Mouse (Mus musculus) hindbrain, embryonic 15.5 days (tissue): ENCODE measurements around the gene Hrk. TPM values are rescaled to one million over a fixed set of nuclear protein-coding genes. Genes with fewer than 3 reads are reported as not detected.

Source experiments
- ATAC-seq: fragments of 200-750 bp; cut with Nextera tagmentation; 2 replicates; pipeline ENCODE4 v1.8.0; 2017; ENCODE audit warnings: low read depth, moderate number of reproducible peaks, moderate TSS enrichment; ENCODE audit not compliant: low FRiP score
- H3K27ac ChIP-seq: fragments of 300-500 bp; sonication (generic); replicated peaks from 2 replicates; pipeline ENCODE4 v1.5.1; 2015; ENCODE audit warnings: mild to moderate bottlenecking, inconsistent platforms
- H3K27me3 ChIP-seq: fragments of 300-500 bp; sonication (generic); 2 replicates; pipeline ENCODE4 v1.6.1; 2015; ENCODE audit warnings: control low read depth, inconsistent platforms
- H3K36me3 ChIP-seq: fragments of 300-500 bp; sonication (generic); 2 replicates; pipeline ENCODE4 v1.6.1; 2015; ENCODE audit warnings: control low read depth, inconsistent platforms
- H3K4me1 ChIP-seq: fragments of 300-500 bp; sonication (generic); replicated peaks from 2 replicates; pipeline ENCODE4 v1.6.1; 2015; ENCODE audit warnings: control low read depth, inconsistent platforms
- H3K4me2 ChIP-seq: fragments of 300-500 bp; sonication (generic); 2 replicates; pipeline ENCODE4 v1.6.1; 2015; ENCODE audit warnings: moderate library complexity, mild to moderate bottlenecking, inconsistent platforms
- H3K4me3 ChIP-seq: fragments of 300-500 bp; sonication (generic); 2 replicates; pipeline ENCODE4 v1.5.1; 2015; ENCODE audit warnings: mild to moderate bottlenecking, inconsistent platforms
- H3K9ac ChIP-seq: fragments of 300-500 bp; sonication (generic); 2 replicates; pipeline ENCODE4 v1.6.1; 2015; ENCODE audit warnings: inconsistent platforms
- H3K9me3 ChIP-seq: fragments of 300-500 bp; sonication (generic); 2 replicates; pipeline ENCODE4 v1.6.1; 2016; ENCODE audit warnings: control low read depth, inconsistent platforms
- WGBS: fragments of 180-500 bp; shearing (Covaris S2); methylation state at CpG from one replicate; pipeline ENCODE4 v1.1.7; 2015; 5-methylcytosine and 5-hydroxymethylcytosine counted together
- polyA plus RNA-seq: library from polyadenylated mRNA; unstranded; fragments of >200 nt; fragmentation: Nextera tagmentation; extraction: Ambion mirVana; gene quantifications from 2 replicates; pipeline ENCODE4 v1.2.1, GENCODE M21; 2015

The Hrk gene
- polyA plus RNA-seq, 1 experiment from 2014 or later = 5.8 TPM

DNA sequence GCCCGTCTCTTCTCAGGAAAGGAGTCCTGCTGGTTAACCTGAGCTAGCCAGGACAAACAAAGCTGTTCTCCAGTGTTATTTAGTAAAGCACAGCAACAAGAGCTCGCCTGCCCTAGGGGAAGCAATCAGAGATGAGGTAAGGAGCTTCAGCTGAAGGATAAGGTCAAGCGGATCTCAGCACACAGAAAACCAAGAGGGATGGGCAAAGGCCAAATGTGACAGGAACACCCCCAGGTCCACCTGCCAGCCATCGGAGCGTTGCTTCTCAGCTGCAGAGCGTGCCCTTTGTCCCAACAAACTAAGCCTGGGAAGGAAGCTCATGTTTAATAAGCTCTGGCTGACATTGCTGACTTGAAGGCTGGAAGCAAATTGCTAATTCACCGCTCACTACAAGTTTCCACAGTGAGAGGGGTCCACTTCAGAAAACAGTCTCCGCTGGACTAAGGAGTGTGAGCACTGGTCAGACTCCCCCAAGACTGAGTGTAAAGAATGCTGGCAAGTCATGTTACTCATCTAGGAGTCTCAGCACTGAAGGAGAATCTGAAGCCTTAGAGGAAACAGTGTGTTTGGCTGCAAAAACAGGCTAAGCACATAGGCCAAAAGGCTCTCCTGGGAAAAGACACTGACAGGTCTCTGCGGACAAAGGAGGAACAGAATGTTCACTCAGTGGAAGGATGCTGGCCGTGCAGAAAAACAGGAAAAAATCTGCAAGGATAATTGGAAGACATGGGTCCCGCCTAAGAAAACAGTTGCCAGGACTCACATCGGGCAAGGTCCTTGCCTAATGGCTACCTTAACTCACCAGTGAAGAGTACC is 21.0 kb upstream of the Hrk start:
- Histone ChIP-seq H3K27ac (no peak overlapping the region), H3K9ac (no peak overlapping the region), H3K9me3 (no peaks in the 10 kb centered on the region), H3K27me3 (no peaks in the 10 kb centered on the region), H3K36me3 (peaks cover 19% of the 10 kb centered on the region), H3K4me1 (peaks cover 37% of the 10 kb centered on the region), H3K4me3 (no peak overlapping the region), H3K4me2 (no peak overlapping the region)
- WGBS = 79% methylated on average over 12 of the region's 12 CpGs
- ATAC-seq = no peak

DNA sequence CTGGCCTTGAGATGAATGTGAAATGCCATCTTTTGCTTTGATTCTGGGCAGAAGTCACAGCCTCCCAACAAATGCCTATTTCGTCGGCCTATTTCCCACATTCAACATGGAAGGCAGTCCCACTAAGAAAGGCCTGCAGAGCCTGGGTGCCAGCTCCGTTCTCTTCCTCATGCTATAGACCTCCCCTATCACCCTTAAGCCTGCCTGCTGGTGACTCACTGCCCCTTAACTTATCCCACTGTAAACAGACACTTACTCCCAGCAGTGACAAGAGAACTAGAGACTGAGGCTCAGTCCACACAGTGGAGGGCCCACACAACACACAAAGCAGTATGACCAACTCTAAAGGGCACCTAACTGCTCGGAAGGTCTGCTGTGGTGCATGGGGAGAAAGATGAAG is 20.1 kb upstream of the Hrk start:
- H3K27ac ChIP-seq = no peak overlapping the region
- no peak overlapping the region for H3K4me2 ChIP-seq
- no peak overlapping the region for H3K4me3 ChIP-seq
- peaks cover 37% of the 10 kb centered on the region for H3K4me1 ChIP-seq
- ATAC-seq = no peak
- H3K27me3 ChIP-seq = no peaks in the 10 kb centered on the region
- H3K9me3 ChIP-seq = no peaks in the 10 kb centered on the region
- H3K36me3 ChIP-seq = peaks cover 19% of the 10 kb centered on the region
- 92% methylated on average over 4 of the region's 4 CpGs for WGBS
- no peak overlapping the region for H3K9ac ChIP-seq

DNA sequence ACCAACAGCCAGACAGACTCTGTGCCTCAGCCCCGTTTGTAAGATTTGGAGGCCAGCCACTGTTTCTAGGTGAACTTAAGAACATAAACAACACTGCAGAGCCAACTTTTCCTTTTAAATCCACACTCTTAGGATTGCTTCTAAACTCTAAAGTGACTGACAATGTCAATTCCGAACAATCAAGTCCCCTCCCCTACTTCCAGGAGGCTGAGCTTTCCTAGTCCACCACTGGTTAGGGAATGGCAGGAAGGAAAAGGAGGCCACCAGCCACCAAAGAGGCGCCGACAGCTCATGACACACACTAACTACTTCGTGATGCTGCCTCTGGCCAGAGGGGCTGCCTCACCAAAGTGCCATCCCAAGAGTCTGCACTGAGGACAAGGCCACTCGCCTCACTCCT is 19.7 kb upstream of the Hrk start:
- Histone ChIP-seq H3K4me1 (peaks cover 37% of the 10 kb centered on the region), H3K27me3 (no peaks in the 10 kb centered on the region), H3K36me3 (peaks cover 19% of the 10 kb centered on the region), H3K9me3 (no peaks in the 10 kb centered on the region), H3K27ac (no peak overlapping the region), H3K4me3 (no peak overlapping the region), H3K9ac (no peak overlapping the region), H3K4me2 (no peak overlapping the region)
- whole genome bisulfite sequencing = 85% methylated on average over 6 of the region's 6 CpGs
- ATAC-seq = no peak

DNA sequence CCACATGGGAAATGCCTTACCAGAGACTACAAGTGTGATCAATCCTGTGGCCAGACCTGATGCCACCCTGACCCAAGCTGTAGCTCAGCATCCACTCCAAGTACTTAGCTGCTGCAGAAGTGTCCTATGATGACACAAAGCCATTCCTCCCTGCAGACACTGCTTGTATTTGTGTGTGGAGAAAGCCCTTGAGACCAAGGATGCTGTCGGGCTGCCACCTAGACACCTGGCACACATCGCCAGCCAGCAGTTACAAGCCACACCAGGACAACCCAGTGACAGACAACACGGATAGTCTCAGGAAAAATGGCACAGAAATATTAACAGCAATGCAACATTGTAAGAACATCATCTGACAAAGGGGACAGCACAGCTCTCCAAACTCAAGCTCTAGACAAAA is 19.0 kb upstream of the Hrk start:
- no peak overlapping the region for H3K9ac ChIP-seq
- peaks cover 18% of the 10 kb centered on the region for H3K36me3 ChIP-seq
- peak overlapping the region; percentile 60 for H3K27ac ChIP-seq
- H3K4me3 ChIP-seq = no peak overlapping the region
- no peak overlapping the region for H3K4me2 ChIP-seq
- H3K27me3 ChIP-seq = no peaks in the 10 kb centered on the region
- no peak for ATAC-seq
- no peaks in the 10 kb centered on the region for H3K9me3 ChIP-seq
- 74% methylated on average over 3 of the region's 3 CpGs for WGBS
- H3K4me1 ChIP-seq = peaks cover 37% of the 10 kb centered on the region

DNA sequence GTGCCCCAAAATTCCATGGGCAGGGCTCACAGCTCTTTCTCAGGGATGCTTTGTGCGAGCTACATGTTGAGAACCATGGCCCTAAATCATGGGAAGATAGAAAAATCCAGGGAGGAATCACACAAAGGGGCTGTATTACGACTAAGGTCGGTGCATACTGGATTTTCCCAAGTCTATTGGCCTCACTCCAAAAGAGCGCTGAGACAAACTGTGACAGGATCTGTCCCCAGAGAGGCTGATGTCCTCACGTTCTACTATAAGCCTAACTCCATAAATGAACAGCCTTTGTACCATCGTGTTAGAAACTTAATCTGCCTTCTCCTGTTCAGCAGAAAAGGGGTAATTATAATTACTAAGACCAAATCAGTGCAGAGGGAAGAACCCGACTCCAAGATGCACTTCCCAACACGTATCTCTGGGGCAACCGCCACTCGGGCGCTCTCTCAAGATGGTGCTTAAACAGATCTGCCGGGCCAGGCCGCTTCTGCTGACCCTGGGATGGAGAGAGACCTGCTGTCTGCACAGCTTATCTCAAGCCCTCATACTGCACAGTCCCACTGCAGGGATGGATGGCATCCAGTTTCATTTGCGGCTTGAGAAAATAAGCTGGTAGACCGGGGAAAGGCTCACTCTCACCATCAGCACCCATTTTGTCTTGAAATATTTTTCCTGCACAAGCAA is 18.3 kb upstream of the Hrk start:
- Histone ChIP-seq H3K27me3 (no peaks in the 10 kb centered on the region), H3K27ac (peak overlapping the region; percentile 60), H3K9me3 (no peaks in the 10 kb centered on the region), H3K36me3 (peaks cover 12% of the 10 kb centered on the region), H3K4me1 (peaks cover 37% of the 10 kb centered on the region), H3K9ac (no peak overlapping the region), H3K4me2 (0 out of 2 replicates have a peak overlapping the region, but pooled peaks have one; percentile 3), H3K4me3 (no peak overlapping the region)
- 54% methylated on average over 15 of the region's 15 CpGs for WGBS
- no peak for ATAC-seq

DNA sequence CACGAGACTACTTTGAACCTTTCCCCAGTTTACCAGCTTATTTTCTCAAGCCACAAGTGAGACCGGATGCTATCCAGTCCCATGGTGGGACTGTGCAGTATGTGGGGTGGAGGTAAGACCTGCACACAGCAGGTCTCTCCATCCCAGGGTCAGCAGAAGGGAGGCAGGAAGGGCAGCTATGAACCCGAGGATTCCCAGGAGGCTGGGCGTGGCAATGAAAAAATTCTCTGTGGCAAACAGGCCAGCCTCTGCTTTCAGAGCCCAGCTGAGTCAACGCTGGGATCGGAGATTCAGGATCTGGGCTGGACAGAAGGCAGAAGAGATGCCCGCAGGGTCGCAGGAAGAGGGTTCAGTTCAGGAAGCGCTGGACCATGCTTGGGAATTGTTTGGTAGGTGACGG is 17.2 kb upstream of the Hrk start:
- no peak for ATAC-seq
- no peak overlapping the region for H3K4me3 ChIP-seq
- H3K27ac ChIP-seq = 0 out of 2 replicates have a peak overlapping the region, but pooled peaks have one; percentile 60
- H3K9me3 ChIP-seq = no peaks in the 10 kb centered on the region
- no peaks in the 10 kb centered on the region for H3K27me3 ChIP-seq
- WGBS = 81% methylated on average over 10 of the region's 10 CpGs
- no peak overlapping the region for H3K9ac ChIP-seq
- H3K4me1 ChIP-seq = peaks cover 41% of the 10 kb centered on the region
- peaks cover 5% of the 10 kb centered on the region; the same call in 1 of the 2 replicates for H3K36me3 ChIP-seq
- H3K4me2 ChIP-seq = no peak overlapping the region

DNA sequence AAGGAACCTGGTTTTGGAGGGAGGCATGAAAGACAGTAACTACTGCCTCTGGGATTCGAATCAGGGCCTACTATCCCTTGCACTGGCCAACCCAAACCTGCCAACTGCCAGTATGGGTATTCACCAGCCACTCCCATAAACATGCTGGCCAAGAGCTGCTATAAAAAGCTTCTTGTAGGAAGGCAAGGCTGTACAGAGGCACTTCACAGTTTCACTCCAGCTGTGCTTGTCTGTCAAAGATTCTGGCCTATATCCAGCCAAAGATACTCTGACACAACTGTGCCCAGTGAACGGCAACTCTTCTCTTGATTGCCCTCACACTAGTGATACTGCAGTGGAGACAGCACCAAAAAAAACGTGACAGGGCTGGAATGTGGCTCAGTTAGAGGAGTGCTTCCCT is 14.7 kb upstream of the Hrk start:
- Histone ChIP-seq H3K4me3 (no peak overlapping the region), H3K9ac (no peak overlapping the region), H3K4me2 (no peak overlapping the region), H3K27me3 (no peaks in the 10 kb centered on the region), H3K27ac (no peak overlapping the region), H3K36me3 (peaks cover 3% of the 10 kb centered on the region; the same call in 1 of the 2 replicates), H3K9me3 (no peaks in the 10 kb centered on the region), H3K4me1 (peaks cover 53% of the 10 kb centered on the region)
- no peak for ATAC-seq
- WGBS = 79% methylated on average over 3 of the region's 3 CpGs

DNA sequence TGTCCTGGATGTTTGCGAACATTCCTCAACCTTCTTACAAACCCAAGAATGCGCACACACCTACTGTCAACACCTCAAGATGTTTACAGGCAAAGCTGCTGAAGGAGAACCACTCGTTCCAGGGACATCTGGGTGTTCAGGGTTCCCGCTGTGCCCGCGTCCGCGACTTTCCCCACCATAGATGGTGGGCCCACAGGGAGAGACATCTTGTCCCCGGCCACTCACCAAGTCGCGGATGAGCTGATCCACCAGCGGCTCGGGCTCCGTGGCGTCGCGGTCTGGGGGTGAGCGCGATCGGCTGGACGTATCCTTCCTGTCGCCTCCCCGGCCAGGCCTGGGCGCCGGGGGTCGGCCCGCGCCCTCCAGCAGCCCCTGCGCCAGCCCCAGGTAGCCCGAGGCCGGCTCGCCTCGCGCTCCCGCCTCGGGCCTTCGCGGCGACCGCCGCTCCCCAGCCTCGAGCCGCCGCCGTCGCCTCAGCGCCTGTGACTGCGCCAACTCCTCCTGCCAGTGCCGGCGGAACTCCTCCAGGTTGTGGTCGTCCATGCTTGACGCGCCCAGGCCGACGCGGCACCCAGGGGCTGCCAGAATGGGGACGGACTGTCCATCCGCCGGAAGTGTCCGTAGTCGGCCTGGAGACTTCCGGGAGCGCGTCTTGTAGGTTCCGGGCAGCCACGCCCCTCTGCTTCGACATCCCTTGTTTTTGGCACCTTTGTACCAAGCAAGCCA is 9.4 kb upstream of the Hrk start, which contains the start of gene Fbxw8:
Gene Fbxw8 (minus strand): TSS at position 626 of the 726 bp plus-strand sequence.
- H3K9me3 ChIP-seq = no peaks in the 10 kb centered on the region
- no peaks in the 10 kb centered on the region for H3K27me3 ChIP-seq
- peak; percentile 90 for ATAC-seq
- peaks cover 25% of the 10 kb centered on the region for H3K4me1 ChIP-seq
- peaks cover 3% of the 10 kb centered on the region; the same call in 1 of the 2 replicates for H3K36me3 ChIP-seq
- peak within 1 kb of the TSS; percentile 95 for H3K9ac ChIP-seq
- H3K4me2 ChIP-seq = peak within 1 kb of the TSS; percentile 80
- peak within 1 kb of the TSS; percentile 79 for H3K4me3 ChIP-seq
- H3K27ac ChIP-seq = peak within 1 kb of the TSS; percentile 73
- WGBS = under 1% methylated on average over 62 of the region's 67 CpGs

DNA sequence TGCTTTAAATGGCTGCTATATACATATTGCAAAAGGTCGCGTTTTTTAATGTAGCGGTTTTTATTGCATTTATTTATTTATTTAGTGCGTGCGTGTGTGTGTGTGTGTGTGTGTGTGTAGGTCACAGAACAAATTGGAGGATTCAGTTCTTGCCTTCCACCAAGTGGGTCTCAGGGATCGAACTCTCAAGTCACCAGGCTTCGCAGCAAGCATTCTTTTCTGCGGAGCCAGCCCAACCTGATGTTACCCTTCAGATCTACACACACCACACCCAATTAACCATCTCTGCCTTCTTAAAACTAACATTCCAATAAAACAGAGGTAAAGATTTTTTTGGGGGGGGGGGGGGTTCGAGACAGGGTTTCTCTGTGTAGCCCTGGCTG is 8.9 kb upstream of the Hrk start:
- no peaks in the 10 kb centered on the region for H3K27me3 ChIP-seq
- peak overlapping the region; percentile 79 for H3K4me3 ChIP-seq
- no peak; the same call in 1 of the 2 replicates for ATAC-seq
- H3K4me1 ChIP-seq = peaks cover 25% of the 10 kb centered on the region
- H3K9me3 ChIP-seq = no peaks in the 10 kb centered on the region
- WGBS = 19% methylated on average over 9 of the region's 9 CpGs
- H3K4me2 ChIP-seq = peak overlapping the region; percentile 80
- peaks cover 3% of the 10 kb centered on the region; the same call in 1 of the 2 replicates for H3K36me3 ChIP-seq
- peak overlapping the region; percentile 73; the same call in 1 of the 2 replicates for H3K27ac ChIP-seq
- H3K9ac ChIP-seq = peak overlapping the region; percentile 95; the same call in 1 of the 2 replicates

DNA sequence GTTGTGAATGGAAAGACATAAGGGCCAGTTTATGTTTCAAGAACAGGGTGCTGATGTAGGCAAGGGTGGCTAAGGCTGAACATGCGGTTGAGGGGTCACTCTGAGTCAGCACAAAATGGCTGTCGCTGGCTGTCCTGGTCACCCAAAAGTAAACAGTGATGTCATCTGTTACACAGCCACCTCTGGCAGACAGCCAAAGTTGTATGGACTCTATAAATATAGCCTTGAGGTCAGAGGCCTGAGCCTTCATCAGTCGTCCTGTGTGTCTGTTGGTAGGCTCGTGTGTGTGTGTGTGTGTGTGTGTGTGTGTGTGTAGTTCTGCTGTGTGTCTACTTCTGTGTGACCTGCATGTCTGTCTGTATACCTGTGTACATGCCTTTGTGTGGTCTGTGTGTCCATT is 7.5 kb upstream of the Hrk start:
- H3K4me3 ChIP-seq = no peak overlapping the region
- H3K36me3 ChIP-seq = no peaks in the 10 kb centered on the region
- H3K9ac ChIP-seq = no peak overlapping the region
- 62% methylated on average over 4 of the region's 4 CpGs for WGBS
- H3K4me2 ChIP-seq = no peak overlapping the region
- H3K9me3 ChIP-seq = no peaks in the 10 kb centered on the region
- H3K4me1 ChIP-seq = peaks cover 24% of the 10 kb centered on the region
- H3K27me3 ChIP-seq = peaks cover 6% of the 10 kb centered on the region
- no peak for ATAC-seq
- H3K27ac ChIP-seq = no peak overlapping the region

DNA sequence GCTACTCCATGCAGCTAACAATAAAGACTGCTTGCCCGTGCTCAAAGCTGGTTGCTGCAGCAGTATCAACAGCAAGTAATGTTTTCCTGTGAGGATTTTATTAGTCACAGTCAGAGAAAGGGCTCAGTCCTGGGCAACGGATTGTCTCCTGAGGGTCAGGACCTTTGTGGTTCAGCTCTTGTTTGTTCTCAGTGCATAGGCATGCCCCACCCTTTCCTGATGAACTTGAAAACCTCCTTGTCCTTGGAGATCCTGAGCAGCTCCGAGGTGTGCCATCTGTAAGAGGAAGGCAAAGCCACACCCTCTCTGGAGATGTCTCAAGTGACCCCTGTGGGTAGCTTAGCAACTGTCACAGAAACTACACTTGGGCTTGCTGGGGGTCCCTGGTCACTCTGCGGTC is 3.8 kb upstream of the Hrk start:
- 44% methylated on average over 4 of the region's 4 CpGs for WGBS
- no peaks in the 10 kb centered on the region for H3K9me3 ChIP-seq
- H3K36me3 ChIP-seq = no peaks in the 10 kb centered on the region
- H3K9ac ChIP-seq = no peak overlapping the region
- no peak overlapping the region for H3K4me3 ChIP-seq
- no peak for ATAC-seq
- no peak overlapping the region for H3K4me2 ChIP-seq
- H3K27ac ChIP-seq = no peak overlapping the region
- peaks cover 16% of the 10 kb centered on the region for H3K27me3 ChIP-seq
- H3K4me1 ChIP-seq = no peaks in the 10 kb centered on the region

DNA sequence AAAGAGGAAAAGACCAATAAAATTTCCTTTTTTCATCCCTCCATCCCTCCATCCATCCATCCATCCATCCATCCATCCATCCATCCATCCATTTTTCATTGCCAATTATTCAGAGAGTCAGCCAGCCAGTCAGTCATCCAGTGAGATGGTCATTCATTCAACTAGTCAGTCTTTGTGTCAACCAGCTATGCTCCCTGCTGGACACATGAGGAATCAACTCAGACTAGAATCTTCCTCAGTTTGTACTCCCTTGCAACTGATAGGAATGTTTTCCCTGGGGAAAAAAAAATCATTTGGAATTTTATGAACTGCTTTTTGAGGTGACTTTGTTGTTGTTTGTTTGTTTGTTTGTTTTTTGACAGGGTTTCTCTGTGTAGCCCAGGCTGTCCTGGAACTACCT is 1.0 kb downstream of the Hrk start:
- H3K27me3 ChIP-seq = peaks cover 31% of the 10 kb centered on the region
- H3K4me1 ChIP-seq = peaks cover 16% of the 10 kb centered on the region; the same call in 1 of the 2 replicates
- H3K9me3 ChIP-seq = no peaks in the 10 kb centered on the region
- no peak for ATAC-seq
- H3K27ac ChIP-seq = no peak overlapping the region
- H3K4me2 ChIP-seq = no peak overlapping the region
- no peaks in the 10 kb centered on the region for H3K36me3 ChIP-seq
- H3K9ac ChIP-seq = no peak overlapping the region
- no peak overlapping the region for H3K4me3 ChIP-seq
